Mouse (Mus musculus): ENCODE data around the gene Grin2c.

- TF ChIP-seq CTCF (IDR thresholded peaks at IDR 0.05; ENCODE audit: low read depth) (no peak), EP300 (IDR thresholded peaks at IDR 0.05; ENCODE audit: low read depth) (no peak)
Measured at GRCm38 (mm10) chr11:115266400-115266778, 654 bp downstream of the Grin2c start.

Data from liver, postnatal 0 days (tissue).